Mouse (Mus musculus): ENCODE measurements around the gene Mboat2. TPM values are rescaled to one million over a fixed set of nuclear protein-coding genes. Genes with fewer than 3 reads are reported as not detected.

Gene Mboat2
- total RNA-seq, 2 experiments from 2014 or later = 9.7 to 11.0 TPM

DNA sequence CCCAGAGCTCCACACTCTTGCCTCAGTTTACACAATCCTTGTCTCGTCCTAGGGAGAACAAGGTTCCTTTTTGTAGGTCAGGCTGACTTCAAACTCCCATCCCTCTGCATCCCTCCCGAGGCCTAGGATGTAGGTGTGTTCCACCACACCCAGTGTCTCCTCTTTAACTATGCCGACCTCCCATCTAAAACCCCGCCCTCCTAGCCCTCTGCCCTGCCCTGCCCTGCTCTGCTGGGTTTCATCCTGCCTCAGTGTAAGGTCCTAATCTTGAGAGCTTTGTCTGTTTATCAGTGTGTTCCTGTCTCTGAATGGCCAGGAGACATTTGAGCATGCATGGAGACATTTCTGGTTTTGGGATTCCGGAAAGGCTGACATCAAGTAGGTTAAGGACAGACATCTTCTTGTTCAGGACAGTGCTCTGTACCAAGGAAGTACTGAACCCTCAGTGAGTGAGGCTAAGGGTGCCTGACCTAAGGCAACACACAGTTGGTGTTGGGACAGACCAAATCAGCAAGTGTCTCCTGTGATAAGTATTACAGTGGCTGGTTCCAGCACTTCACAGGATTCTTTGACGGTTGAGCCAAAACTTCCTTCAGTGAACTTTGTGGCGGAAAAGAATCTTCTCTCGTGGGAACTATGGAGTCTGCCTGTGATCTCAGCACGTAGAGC lies 112.1 kb downstream of the Mboat2 start:
- intact Hi-C loops (cut with DNase I) = no loop called here

GRCm38 (mm10) chr12:24943427-24943826 lies 112.7 kb downstream of the Mboat2 start:
- no peak for DNase-seq
- intact Hi-C loops (cut with DNase I) = no loop called here

More for the DNA sequence above, 112.1 kb downstream of the Mboat2 start:
- DNase-seq = no peak

- no peak for DNase-seq
- intact Hi-C loops (cut with DNase I) = no loop called here
Observed at GRCm38 (mm10) chr12:24944597-24944996, 113.9 kb downstream of the Mboat2 start.

GRCm38 (mm10) chr12:24947065-24947464 lies 116.4 kb downstream of the Mboat2 start:
- no peak for DNase-seq
- intact Hi-C loops (cut with DNase I) = no loop called here

DNA sequence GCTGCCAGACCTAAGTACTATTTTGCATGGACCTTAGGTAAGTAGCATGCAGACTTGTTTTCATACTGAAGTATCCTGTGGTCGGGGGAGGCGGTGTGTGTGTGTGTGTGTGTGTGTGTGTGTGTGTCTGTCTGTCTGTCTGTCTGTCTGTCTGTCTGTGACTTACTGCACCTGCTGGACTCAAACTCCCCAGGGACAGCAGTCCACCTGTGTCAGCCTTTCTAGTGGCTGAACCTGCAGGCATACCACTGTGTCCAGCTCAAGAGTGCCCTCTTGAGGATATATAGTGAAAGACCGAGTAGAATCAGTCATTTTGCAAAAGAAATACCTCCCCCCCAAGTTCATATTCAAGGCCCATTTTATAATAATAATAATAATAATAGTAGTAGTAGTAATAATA lies 117.7 kb downstream of the Mboat2 start:
- peak; percentile 22 to 23 for DNase-seq
- intact Hi-C loops (cut with DNase I) = loop anchor here (1.0 to 2.0 kb wide), 3 partner anchors 116 to 240 kb away; partner anchors contain the start of gene Rrm2

DNA sequence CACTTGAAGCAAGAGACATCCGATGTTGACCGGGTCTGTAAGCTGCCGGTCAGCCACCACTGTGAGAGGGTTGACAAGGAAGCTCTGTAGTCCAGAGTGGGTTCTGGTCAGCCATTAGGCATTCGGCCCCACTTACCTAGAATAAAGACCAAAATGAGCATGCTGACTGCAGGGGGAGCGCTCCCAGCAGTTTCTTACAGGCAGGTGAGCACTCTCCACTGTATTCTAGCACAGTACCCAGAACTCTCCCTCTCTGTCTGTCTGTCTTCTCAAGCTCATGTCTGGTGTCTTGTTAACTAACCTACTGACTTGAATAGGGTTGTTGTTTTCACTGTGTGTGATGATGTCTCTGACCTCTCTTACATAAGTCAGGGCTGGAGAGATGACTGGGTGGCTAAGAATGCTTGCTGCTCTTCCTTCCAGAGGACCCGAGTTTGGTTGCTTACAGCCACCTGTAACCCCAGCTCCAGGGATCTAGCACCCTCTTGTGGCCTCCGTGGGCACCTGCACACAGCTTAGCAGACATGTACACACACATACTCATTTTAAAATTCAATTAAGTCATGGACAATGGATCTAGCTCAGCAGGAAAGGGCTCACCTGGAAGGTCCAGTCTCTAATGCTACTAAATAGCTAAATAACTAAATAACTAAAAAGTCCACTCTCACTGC lies 119.8 kb downstream of the Mboat2 start:
- intact Hi-C loops (cut with DNase I) = no loop called here
- no peak for DNase-seq

GRCm38 (mm10) chr12:24952147-24952546 lies 121.5 kb downstream of the Mboat2 start:
- peak; percentile 54 to 76 for DNase-seq
- intact Hi-C loops (cut with DNase I) = loop anchor here (1.0 kb wide), 2 partner anchors 235 to 242 kb away; no protein-coding TSS in a partner anchor

DNA sequence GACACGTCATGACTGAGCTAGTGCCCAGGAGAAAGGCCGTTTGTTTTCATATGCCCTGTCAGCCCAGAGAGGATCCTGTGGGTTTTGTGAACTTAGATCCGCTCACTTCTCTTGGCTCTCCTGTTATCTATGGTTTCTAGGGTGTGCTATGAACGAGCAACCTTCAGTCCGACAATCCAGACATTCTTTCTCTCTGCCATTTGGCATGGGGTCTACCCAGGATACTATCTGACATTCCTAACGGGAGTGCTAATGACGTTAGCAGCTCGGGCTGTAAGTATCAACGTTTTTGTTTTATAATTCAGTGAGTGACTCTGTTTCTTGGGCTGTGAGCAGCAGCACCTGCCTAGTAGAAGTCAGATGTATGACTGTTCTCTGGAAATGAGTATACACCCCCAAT lies 124.5 kb downstream of the Mboat2 start:
- intact Hi-C loops (cut with DNase I) = no loop called here
- DNase-seq = no peak

- DNase-seq = no peak
- intact Hi-C loops (cut with DNase I) = no loop called here
Observed at GRCm38 (mm10) chr12:24958526-24958925, 127.8 kb downstream of the Mboat2 start.

DNA sequence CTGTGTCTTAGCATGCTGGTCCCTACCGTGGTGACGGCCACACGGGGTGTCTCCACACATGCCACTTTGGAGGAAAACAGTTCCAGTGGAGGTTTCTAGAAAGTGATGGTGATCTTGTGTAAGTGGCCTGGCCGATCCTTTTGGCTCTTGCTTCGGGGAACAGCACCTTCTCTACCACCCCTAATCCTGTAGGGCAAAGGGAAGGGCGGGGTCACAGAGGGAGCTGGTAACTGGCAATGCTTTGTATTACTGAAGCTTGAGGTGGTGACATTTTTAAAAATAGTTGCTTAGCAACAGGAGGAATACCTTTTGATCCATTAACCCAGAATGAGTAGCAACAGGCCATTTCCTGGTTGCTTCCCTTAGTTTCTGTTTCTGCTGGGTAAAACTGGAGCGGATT lies 131.1 kb downstream of the Mboat2 start:
- no peak for DNase-seq
- intact Hi-C loops (cut with DNase I) = no loop called here

DNA sequence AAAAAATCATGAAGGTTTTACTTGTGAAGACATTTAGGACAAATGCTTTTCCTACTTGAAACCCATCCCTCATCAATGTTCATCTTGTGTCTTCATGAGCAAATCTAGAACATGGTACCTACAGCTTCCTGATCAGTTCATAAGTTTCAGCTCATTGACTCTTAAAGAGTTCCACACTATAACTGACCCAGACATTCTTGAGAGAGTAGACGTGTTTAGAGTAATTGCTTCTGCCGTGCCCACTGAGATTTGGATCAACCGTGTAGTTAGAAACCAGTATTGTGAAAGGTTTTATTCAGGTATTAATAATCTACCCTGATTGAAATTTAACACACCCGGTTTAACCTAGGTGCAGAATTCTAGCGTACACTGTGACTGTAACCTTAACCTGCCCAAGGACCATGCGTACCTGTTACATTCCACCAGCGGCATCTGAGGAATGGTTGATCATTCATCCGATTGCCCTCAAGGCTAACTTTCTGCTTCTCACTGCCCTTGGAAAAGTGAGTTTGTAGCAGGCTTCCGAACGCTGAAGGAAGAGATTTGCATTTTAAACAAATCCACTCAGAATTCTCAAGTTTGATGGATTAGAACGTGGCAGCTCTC lies 131.8 kb downstream of the Mboat2 start:
- intact Hi-C loops (cut with DNase I) = no loop called here
- no peak for DNase-seq

DNA sequence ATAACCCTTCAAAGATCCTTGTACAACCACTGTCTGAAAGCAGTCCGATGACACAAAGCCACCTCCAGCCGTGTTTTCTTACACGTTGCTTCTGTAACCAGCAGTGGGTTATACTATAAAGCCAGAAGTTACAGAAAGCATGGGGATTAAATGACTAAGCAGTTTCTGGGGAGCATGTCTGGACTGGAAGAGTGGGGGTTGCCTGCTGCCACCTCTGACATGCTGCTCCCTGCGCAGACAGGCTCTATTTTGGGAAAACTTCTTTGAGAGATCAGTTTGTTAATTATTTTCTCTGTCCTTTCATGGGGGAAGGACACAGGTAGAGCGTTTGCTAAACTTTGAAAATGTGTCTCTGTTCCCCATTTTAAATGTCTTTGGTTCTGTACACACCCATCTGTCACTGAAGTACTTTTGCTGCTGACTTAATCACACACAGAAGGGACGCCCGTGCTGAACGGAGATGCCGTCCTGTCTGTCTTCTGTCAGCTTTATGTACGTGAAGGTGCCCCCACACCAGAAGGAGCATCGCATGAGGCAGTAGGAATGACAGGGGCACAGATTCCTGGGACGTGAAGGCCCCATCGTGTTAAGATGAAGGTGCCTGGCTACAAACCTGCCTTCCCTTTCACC lies 132.8 kb downstream of the Mboat2 start:
- peak in 1 of 2 experiments; percentile 8 for DNase-seq
- intact Hi-C loops (cut with DNase I) = no loop called here

DNA sequence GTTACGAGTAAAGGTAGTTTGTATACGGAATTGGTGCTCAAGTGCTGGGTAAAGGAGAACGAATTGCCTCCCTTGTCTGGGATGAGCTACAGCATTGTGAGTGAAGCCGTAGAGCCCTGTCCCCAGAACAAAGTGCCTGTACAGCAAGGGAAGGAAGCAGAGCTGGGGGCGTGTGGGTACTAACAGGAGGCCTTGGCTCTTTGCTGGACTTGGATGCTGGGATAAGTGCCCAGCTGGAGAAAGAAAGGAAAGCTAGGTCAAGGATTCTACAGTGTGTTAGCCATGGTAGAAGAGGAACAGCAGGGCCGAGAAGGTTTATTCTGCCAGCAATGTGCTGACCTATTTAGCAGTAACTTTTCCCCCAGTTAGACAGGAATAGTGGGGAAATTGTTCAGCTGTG lies 134.7 kb downstream of the Mboat2 start:
- intact Hi-C loops (cut with DNase I) = no loop called here
- no peak for DNase-seq

DNA sequence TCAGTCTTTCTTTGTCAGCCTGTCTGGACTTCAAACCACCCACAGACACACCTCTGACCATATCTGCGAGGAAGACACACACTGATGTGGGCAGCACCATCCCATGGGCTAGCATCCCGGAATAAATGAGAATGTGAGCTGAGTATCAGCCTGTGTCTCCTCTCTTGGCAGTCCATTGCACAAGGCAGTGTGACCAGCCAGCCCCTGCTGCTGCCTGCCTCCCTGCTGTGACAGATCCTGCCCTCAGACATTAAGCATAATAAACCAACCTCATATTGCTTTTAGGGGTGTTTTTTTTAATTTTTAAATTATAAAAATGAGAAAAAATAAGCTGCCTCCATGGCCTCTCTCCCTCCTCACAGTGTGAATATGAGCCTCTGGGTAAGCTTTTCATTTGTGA lies 135.4 kb downstream of the Mboat2 start:
- no peak for DNase-seq
- intact Hi-C loops (cut with DNase I) = no loop called here

- DNase-seq = no peak
- intact Hi-C loops (cut with DNase I) = no loop called here
Observed at GRCm38 (mm10) chr12:24971490-24972200, 141.0 kb downstream of the Mboat2 start.

DNA sequence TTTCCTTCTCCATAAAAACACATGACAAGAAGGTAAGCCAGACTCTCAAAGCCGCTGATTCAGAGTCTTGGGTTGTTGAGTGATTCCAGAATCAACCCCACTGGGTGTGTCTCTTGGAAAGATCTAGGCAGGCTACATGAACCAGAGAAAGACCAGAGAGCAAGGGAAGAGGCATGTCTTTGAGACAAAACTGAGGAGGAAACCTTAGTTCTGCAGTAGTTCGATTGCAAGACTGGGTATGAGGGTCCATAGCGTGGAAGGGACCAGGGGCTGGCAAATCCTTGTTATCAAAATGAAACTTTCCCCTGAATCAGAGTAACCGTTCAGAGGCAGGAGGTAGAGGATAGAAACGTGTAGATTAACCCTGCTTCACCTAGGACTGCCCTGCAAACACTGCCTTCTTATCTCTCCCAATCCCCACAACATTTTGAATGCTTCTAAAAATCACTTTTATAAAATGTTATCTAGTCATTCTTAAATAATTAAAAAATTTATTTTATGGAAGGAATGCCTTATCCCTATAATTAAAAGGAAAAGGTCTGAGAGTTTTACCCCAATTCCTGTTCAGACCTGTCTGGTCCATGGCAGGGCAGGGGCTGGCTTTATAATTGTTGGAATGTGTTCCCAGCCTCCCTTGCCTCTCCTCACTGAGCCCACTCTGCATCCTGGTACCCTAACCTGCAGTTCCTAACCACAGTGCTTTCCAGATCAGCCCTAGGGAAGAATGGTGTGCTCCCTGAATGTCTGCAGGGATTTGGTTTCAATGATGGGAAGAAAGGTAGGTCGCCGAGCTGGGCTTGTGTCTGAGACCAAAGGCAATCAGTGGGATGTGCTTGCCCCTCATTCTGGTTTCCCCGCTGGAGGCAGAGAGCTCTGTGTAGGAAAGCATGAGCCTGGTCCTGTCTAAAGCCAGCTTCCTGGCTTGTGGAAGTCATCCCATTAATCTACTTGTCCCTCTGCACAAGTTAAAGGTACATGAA lies 142.0 kb downstream of the Mboat2 start:
- intact Hi-C loops (cut with DNase I) = no loop called here
- no peak for DNase-seq

DNA sequence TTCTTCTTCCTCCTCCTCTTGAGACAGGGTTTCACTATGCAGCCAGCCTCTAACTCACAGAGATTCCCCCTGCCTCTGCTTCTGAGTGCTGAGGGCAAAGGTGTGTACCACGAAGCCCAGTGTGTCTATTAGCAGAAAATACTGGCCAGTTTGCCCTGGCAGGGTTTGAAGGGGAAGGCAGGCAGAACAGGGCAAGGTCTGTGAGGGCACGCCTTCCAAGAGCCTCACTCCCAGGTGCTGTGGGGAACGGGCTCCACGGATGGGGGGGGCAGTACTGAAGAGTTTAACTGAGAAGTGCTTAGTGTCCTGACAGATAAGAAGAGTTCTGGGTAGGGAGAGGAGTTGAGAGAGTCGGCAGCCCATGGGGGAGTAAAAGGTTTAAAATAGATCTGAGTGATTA lies 142.9 kb downstream of the Mboat2 start:
- DNase-seq = no peak
- intact Hi-C loops (cut with DNase I) = no loop called here

- intact Hi-C loops (cut with DNase I) = no loop called here
- DNase-seq = peak; percentile 94 to 96
Observed at GRCm38 (mm10) chr12:24974446-24975114, 143.9 kb downstream of the Mboat2 start, which contains the start of gene Kidins220. Gene Kidins220 (plus strand): TSS chr12:24974925.

Measured in heart, postnatal 36 days (tissue).